Mouse (Mus musculus): ENCODE results near the gene Dgke. TPM values are rescaled to one million over a fixed set of nuclear protein-coding genes. Genes with fewer than 3 reads are reported as not detected.

Dgke gene
- total and polyA plus RNA-seq, 3 experiments: 4.8 to 17.0 (median 13.4) TPM

GRCm38 (mm10) chr11:89023477-89023876 is 43.2 kb downstream of the Dgke start:
- Histone ChIP-seq H3K9me3 (replicated peaks; ENCODE audit: low read length) (no peaks in the 10 kb centered on the region), H3K9ac (ENCODE audit: insufficient read depth, low read depth) (no peak overlapping the region), H3K4me3 (replicated peaks in 1 of 3; ENCODE audit: low read depth in 2 of 3, low read length in 2 of 3, poor library complexity in 1 of 3) (no peak overlapping the region), H3K36me3 (replicated peaks in 1 of 2; ENCODE audit: control insufficient read depth in 1 of 2, insufficient read depth in 1 of 2, low read length in 1 of 2) (peaks cover 20 to 38% of the 10 kb centered on the region in 2 experiments), H3K79me2 (replicated peaks; ENCODE audit: control insufficient read depth, extremely low read depth, insufficient read depth, poor library complexity, severe bottlenecking) (no peaks in the 10 kb centered on the region), H3K27me3 (replicated peaks) (no peaks in the 10 kb centered on the region), H3K4me1 (ENCODE audit: control insufficient read depth in 1 of 2, insufficient read depth in 2 of 2) (peaks cover 12 to 41% of the 10 kb centered on the region in 2 experiments), H3K27ac (ENCODE audit: insufficient read depth, low read depth) (no peak overlapping the region), H3K4me2 (ENCODE audit: insufficient read depth, low read depth, poor library complexity, severe bottlenecking) (no peak overlapping the region)
- no peak for DNase-seq (ENCODE audit: extremely low read depth)
- dilution Hi-C loops (cut with MboI; ENCODE audit: extremely low pct_ligation_motif_present, extremely low pct_unique_long_range_greater_than_20kb, low sequenced_read_pairs): no loop called here
- TF ChIP-seq ZKSCAN1 (IDR thresholded peaks at IDR 0.05; ENCODE audit: borderline replicate concordance, low read depth, low read length) (no peak), JUND (conservative IDR thresholded peaks at IDR 0.05; ENCODE audit: low read depth, low read length) (no peak), NRF1 (IDR thresholded peaks at IDR 0.05; ENCODE audit: low read depth, low read length) (no peak), MYC (IDR thresholded peaks at IDR 0.05; ENCODE audit: low read depth, low read length) (no peak), SMC3 (IDR thresholded peaks at IDR 0.05; ENCODE audit: low read depth, low read length) (no peak), MEF2A (IDR thresholded peaks at IDR 0.05; ENCODE audit: borderline replicate concordance, low read depth, low read length) (no peak)
- in situ Hi-C loops (cut with MboI; ENCODE audit: low pct_ligation_motif_present, low pct_unique_long_range_greater_than_20kb, low sequenced_read_pairs): no loop called here

GRCm38 (mm10) chr11:89022120-89022731 is 44.4 kb downstream of the Dgke start:
- H3K4me3 ChIP-seq (replicated peaks in 1 of 3; ENCODE audit: low read depth in 2 of 3, low read length in 2 of 3, poor library complexity in 1 of 3): no peak overlapping the region
- TF ChIP-seq IRF4 (IDR thresholded peaks at IDR 0.05; ENCODE audit: low read depth, low read length) (no peak), GABPA (IDR thresholded peaks at IDR 0.05; ENCODE audit: insufficient replicate concordance, low read depth, low read length) (no peak), ZKSCAN1 (IDR thresholded peaks at IDR 0.05; ENCODE audit: borderline replicate concordance, low read depth, low read length) (no peak), TCF12 (IDR thresholded peaks at IDR 0.05; ENCODE audit: low read depth, low read length) (no peak), ZC3H11A (IDR thresholded peaks at IDR 0.05; ENCODE audit: low read depth, low read length) (no peak), ZNF384 (IDR thresholded peaks at IDR 0.05; ENCODE audit: low read depth, low read length) (no peak), NRF1 (IDR thresholded peaks at IDR 0.05; ENCODE audit: low read depth, low read length) (no peak), MAX (IDR thresholded peaks at IDR 0.05; ENCODE audit: low read length) (no peak), NELFE (IDR thresholded peaks at IDR 0.05; ENCODE audit: low read depth, low read length) (no peak), BHLHE40 (IDR thresholded peaks at IDR 0.05; ENCODE audit: low read depth, low read length) (no peak), RAD21 (IDR thresholded peaks at IDR 0.05; ENCODE audit: low read depth, low read length) (no peak), USF1 (IDR thresholded peaks at IDR 0.05; ENCODE audit: low read depth, low read length) (no peak), HCFC1 (IDR thresholded peaks at IDR 0.05; ENCODE audit: low read depth, low read length) (no peak), ELF1 (IDR thresholded peaks at IDR 0.05; ENCODE audit: low read depth, low read length) (no peak), MAZ (IDR thresholded peaks at IDR 0.05; ENCODE audit: low read depth, low read length) (no peak), CHD2 (IDR thresholded peaks at IDR 0.05; ENCODE audit: low read length) (no peak), POLR2AphosphoS2 (IDR thresholded peaks at IDR 0.05; ENCODE audit: low read depth, low read length) (no peak)

More at GRCm38 (mm10) chr11:89022120-89022731, 44.4 kb downstream of the Dgke start:
- no peak for DNase-seq (ENCODE audit: extremely low read depth)
- no peak overlapping the region for H3K4me2 ChIP-seq (ENCODE audit: insufficient read depth, low read depth, poor library complexity, severe bottlenecking)
- no peaks in the 10 kb centered on the region for H3K27me3 ChIP-seq (replicated peaks)
- H3K79me2 ChIP-seq (replicated peaks; ENCODE audit: control insufficient read depth, extremely low read depth, insufficient read depth, poor library complexity, severe bottlenecking): no peaks in the 10 kb centered on the region
- in situ Hi-C loops (cut with MboI; ENCODE audit: low pct_ligation_motif_present, low pct_unique_long_range_greater_than_20kb, low sequenced_read_pairs) (no loop called here), dilution Hi-C loops (cut with MboI; ENCODE audit: extremely low pct_ligation_motif_present, extremely low pct_unique_long_range_greater_than_20kb, low sequenced_read_pairs) (no loop called here)
- H3K36me3 ChIP-seq (replicated peaks in 1 of 2; ENCODE audit: control insufficient read depth in 1 of 2, insufficient read depth in 1 of 2, low read length in 1 of 2): peaks cover 29 to 50% of the 10 kb centered on the region in 2 experiments
- H3K4me1 ChIP-seq (ENCODE audit: control insufficient read depth in 1 of 2, insufficient read depth in 2 of 2): peaks cover 6 to 34% of the 10 kb centered on the region in 2 experiments
- H3K9me3 ChIP-seq (replicated peaks; ENCODE audit: low read length): no peaks in the 10 kb centered on the region
- H3K9ac ChIP-seq (ENCODE audit: insufficient read depth, low read depth): no peak overlapping the region
- H3K27ac ChIP-seq (ENCODE audit: insufficient read depth, low read depth): no peak overlapping the region
